Mouse (Mus musculus) hindbrain, embryonic 10.5 days (tissue): ENCODE data around the gene Trim43a. TPM values are rescaled to one million over a fixed set of nuclear protein-coding genes. Genes with fewer than 3 reads are reported as not detected.
"Not testable (repeated sequence)": the region's sequence is repeated elsewhere in the genome, so short reads cannot be mapped to it uniquely, and the experiment has no call there.

Experiments
- DNase-seq: peaks from one replicate; pipeline ENCODE4 v3.0.0-alpha.2; 2017; ENCODE audit warnings: low spot score
- H3K27ac ChIP-seq: fragments of 300-500 bp; sonication (generic); 2 replicates; pipeline ENCODE4 v1.5.1; 2016; ENCODE audit warnings: mild to moderate bottlenecking, moderate library complexity
- H3K27me3 ChIP-seq: fragments of 300-500 bp; sonication (generic); 2 replicates; pipeline ENCODE4 v1.6.1; 2016; ENCODE audit warnings: mild to moderate bottlenecking; ENCODE audit not compliant: poor library complexity, insufficient read depth, severe bottlenecking
- H3K36me3 ChIP-seq: fragments of 300-500 bp; sonication (generic); 2 replicates; pipeline ENCODE4 v1.6.1; 2016; ENCODE audit warnings: mild to moderate bottlenecking, moderate library complexity
- H3K4me1 ChIP-seq: fragments of 300-500 bp; sonication (generic); replicated peaks from 2 replicates; pipeline ENCODE4 v1.6.1; 2016; ENCODE audit warnings: mild to moderate bottlenecking
- H3K4me3 ChIP-seq: fragments of 300-500 bp; sonication (generic); 2 replicates; pipeline ENCODE4 v1.5.1; 2016; ENCODE audit warnings: mild to moderate bottlenecking, moderate library complexity
- H3K9me3 ChIP-seq: fragments of 300-500 bp; sonication (generic); 2 replicates; pipeline ENCODE4 v1.6.1; 2016; ENCODE audit warnings: mild to moderate bottlenecking, moderate library complexity
- WGBS: fragments of 180-500 bp; shearing (Covaris S2); methylation state at CpG from one replicate; pipeline ENCODE4 v1.1.7; 2016; 5-methylcytosine and 5-hydroxymethylcytosine counted together
- polyA plus RNA-seq: library from polyadenylated mRNA; unstranded; fragments of >200 nt; fragmentation: Nextera tagmentation; extraction: Ambion mirVana; gene quantifications from 2 replicates; pipeline ENCODE4 v1.2.1, GENCODE M21; 2016

The Trim43a gene
- polyA plus RNA-seq = 0.09 and 0.13 TPM in 2 replicates

DNA sequence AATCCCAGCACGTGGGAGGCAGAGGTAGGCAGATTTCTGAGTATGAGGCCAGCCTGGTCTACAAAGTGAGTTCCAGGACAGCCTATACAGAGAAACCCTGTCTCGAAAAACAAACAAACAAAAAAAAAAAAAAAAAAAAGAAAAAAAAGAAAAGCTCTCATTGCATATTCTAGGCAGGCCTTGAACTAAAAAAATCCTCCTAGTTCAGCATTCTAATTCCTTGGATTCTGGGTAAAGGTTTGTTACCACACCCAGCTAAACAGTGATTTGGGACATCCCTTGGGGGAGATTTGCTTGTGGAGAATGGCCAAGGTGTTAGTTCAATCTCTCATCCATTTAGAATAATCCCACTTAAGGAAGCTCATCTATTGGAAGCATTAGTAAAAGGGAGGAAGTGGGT lies at the start of gene Trim43a:
Trim43a (plus strand) TSS at position 301 of the 400 bp plus-strand sequence.
- H3K27me3 ChIP-seq = not testable (repeated sequence)
- WGBS = 81% methylated on average over 2 of the region's 2 CpGs

DNA sequence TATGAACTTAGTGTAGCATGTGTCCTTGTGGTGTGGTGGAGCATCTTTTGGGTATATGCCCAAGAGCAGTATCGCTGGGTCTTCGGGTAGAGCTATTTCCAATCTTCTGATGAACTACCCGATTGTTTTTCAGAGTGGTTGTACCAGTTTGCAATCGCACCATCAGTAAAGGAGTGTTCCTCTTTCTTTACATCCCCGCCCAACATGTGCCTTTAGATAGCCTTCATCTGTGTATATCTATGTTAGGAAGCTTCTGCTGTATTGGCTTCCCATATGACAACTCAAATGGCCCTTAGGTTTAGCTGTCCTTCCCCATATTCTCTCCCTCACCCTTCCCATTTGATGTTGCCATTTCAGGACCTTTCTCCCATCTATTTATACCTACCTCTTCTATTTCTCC lies 46.6 kb upstream of the Trim43a start:
- no peak for DNase-seq
- Histone ChIP-seq H3K36me3 (no peaks in the 10 kb centered on the region), H3K4me3 (no peak overlapping the region), H3K4me1 (no peaks in the 10 kb centered on the region), H3K9me3 (no peaks in the 10 kb centered on the region), H3K27ac (no peak overlapping the region), H3K27me3 (no peaks in the 10 kb centered on the region)
- WGBS = 88% methylated on average over 5 of the region's 5 CpGs

More for the DNA sequence above, at the start of gene Trim43a:
- not testable (repeated sequence) for H3K27ac ChIP-seq, H3K4me3 ChIP-seq, DNase-seq, H3K36me3 ChIP-seq, H3K4me1 ChIP-seq, H3K9me3 ChIP-seq

DNA sequence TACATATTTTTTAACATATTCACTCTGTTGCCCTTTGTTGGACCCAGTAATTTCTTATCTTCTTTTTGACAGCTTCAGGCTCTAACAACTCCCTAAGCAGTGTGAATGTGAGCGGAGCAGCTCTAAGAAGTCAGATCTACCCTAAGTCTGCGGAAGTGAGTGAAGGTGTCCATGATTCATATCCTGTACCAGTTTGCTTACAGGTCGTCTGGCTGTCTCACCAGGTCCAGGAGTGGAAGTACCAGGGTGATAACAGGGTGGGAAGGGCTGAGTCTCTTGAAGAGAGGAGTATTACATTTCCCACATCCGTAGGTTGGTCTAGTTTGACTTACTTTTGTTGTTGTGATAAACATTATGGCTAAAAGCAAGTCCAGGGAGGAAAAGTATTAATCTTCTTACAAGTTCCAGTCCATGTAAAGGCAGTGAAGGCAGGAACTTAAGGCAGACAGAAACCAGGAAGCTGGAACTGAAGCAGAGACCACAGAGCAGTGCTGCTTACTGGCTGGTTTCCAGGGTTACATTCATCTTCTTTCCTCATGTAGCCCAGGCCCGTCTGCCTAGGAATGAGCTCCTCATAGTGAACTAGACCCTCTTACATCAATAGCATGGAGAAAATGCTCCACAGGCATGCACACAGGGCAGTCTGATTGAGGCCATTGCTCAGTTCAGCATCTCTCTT lies 41.0 kb upstream of the Trim43a start:
- Histone ChIP-seq H3K9me3 (no peaks in the 10 kb centered on the region), H3K4me3 (no peak overlapping the region), H3K36me3 (no peaks in the 10 kb centered on the region), H3K4me1 (no peaks in the 10 kb centered on the region), H3K27ac (no peak overlapping the region), H3K27me3 (no peaks in the 10 kb centered on the region)
- 80% methylated on average over 5 of the region's 5 CpGs for WGBS
- DNase-seq = no peak

DNA sequence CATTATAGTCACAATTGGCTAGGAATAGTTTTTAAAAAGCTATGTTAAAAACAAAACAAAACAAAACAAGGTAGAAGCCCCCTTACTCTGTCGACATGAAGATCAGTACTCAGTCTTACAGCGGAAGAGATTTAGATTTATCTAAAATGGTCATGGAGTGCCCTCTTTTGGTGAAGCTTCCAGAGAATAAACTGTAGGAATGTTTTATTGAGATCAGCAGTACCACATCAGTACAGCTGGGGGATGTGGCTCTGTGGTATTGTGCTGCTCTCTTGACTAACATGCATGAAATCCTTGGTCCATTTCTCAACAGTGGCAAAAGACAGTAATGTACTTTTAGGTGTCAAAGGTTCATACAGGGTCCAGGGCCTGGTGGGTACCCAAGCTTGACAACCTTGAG lies 37.9 kb upstream of the Trim43a start:
- no peaks in the 10 kb centered on the region for H3K36me3 ChIP-seq
- DNase-seq = no peak
- WGBS = 36% methylated on average over 2 of the region's 2 CpGs
- no peaks in the 10 kb centered on the region for H3K9me3 ChIP-seq
- H3K4me3 ChIP-seq = no peak overlapping the region
- H3K4me1 ChIP-seq = peaks cover 4% of the 10 kb centered on the region; the same call in 1 of the 2 replicates
- no peak overlapping the region for H3K27ac ChIP-seq
- no peaks in the 10 kb centered on the region for H3K27me3 ChIP-seq

DNA sequence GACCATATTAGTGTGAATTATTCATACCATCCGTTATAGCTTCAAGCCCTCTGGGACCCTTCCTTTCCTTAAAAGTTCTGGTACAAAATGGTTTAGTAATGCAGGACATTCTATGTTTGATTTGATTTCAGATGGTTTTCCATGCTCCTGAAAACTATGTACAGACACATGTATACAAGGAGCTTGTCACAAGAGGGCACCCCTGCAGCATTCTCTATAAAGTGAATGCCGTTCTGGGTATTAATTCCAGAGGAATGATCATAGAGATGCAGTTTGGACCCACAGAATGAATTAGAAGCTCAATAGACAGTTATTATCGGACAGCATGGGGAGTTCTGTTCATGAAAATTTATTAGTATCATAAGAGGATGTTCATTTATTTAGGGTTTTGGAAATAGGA lies 35.2 kb upstream of the Trim43a start:
- peaks cover 22% of the 10 kb centered on the region for H3K4me1 ChIP-seq
- H3K36me3 ChIP-seq = no peaks in the 10 kb centered on the region
- no peaks in the 10 kb centered on the region for H3K27me3 ChIP-seq
- H3K9me3 ChIP-seq = no peaks in the 10 kb centered on the region
- no peak for DNase-seq
- 44% methylated on average over 3 of the region's 3 CpGs for WGBS
- no peak overlapping the region for H3K27ac ChIP-seq
- no peak overlapping the region for H3K4me3 ChIP-seq

DNA sequence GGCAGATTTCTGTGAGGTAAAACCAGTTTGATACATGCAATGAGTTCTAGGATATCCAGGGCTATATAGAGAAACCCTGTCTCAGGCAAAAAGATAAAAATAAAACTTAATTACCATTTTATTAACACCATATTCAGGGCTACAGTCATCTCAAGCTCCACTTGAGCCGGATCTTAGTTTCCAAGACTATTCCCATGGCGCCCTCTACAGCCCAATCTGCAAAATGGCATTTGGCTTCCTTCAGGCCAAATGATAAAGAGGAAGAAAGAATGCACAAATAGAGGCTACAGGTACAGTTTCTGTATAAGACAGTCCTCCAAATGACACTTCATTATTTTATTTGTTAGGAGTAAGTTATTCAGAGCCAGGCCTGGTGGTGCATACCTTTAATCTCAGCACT lies 34.5 kb upstream of the Trim43a start:
- H3K9me3 ChIP-seq = no peaks in the 10 kb centered on the region
- H3K4me3 ChIP-seq = no peak overlapping the region
- WGBS = 12% methylated on average over 2 of the region's 2 CpGs
- DNase-seq = peak; percentile 40
- H3K4me1 ChIP-seq = peaks cover 24% of the 10 kb centered on the region
- H3K27ac ChIP-seq = no peak overlapping the region
- H3K27me3 ChIP-seq = no peaks in the 10 kb centered on the region
- H3K36me3 ChIP-seq = no peaks in the 10 kb centered on the region

DNA sequence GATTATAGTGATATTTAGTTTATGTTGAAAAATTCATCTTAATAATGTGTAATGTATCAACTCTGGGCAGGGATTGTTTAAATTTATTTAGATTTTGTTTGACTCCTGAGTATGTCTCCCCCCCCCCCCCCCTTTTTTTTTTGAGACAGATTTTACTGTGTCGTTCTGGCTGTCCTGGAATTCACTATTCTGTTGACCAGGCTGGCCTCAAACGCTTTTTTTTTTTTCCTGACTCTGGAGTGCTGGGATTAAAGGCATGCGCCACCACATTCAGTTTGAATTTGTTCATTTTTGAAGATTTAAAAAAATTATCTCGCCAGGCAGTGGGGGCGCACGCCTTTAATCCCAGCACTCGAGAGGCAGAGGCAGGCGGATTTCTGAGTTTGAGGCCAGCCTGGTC lies 34.0 kb upstream of the Trim43a start:
- DNase-seq = no peak
- Histone ChIP-seq H3K27ac (no peak overlapping the region), H3K4me1 (peaks cover 24% of the 10 kb centered on the region), H3K36me3 (no peaks in the 10 kb centered on the region), H3K9me3 (no peaks in the 10 kb centered on the region), H3K27me3 (no peaks in the 10 kb centered on the region), H3K4me3 (no peak overlapping the region)
- WGBS = 70% methylated on average over 8 of the region's 8 CpGs

DNA sequence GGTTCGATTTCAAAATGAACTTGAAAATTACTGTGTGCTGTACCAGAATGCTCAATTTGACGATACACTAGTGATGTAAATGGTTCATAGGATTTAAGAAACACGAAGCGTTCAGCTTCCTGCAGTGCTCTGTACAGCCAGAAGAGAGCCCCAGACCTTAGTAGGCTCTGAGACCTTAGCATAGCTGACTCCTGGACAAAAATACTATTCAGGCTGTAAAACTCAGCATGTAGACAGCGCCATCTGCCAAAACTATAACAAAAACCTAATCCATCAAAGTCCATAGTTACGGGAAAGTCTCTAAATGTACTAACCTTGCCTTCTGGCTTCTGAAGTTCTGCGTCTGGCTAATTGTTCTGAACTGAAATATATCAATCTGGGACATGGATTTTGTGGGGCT lies 33.4 kb upstream of the Trim43a start:
- DNase-seq = peak; percentile 18
- Histone ChIP-seq H3K4me1 (peaks cover 24% of the 10 kb centered on the region), H3K27ac (peak overlapping the region; percentile 85), H3K9me3 (no peaks in the 10 kb centered on the region), H3K27me3 (no peaks in the 10 kb centered on the region), H3K36me3 (no peaks in the 10 kb centered on the region), H3K4me3 (peak overlapping the region; percentile 74)
- WGBS = 40% methylated on average over 7 of the region's 7 CpGs

DNA sequence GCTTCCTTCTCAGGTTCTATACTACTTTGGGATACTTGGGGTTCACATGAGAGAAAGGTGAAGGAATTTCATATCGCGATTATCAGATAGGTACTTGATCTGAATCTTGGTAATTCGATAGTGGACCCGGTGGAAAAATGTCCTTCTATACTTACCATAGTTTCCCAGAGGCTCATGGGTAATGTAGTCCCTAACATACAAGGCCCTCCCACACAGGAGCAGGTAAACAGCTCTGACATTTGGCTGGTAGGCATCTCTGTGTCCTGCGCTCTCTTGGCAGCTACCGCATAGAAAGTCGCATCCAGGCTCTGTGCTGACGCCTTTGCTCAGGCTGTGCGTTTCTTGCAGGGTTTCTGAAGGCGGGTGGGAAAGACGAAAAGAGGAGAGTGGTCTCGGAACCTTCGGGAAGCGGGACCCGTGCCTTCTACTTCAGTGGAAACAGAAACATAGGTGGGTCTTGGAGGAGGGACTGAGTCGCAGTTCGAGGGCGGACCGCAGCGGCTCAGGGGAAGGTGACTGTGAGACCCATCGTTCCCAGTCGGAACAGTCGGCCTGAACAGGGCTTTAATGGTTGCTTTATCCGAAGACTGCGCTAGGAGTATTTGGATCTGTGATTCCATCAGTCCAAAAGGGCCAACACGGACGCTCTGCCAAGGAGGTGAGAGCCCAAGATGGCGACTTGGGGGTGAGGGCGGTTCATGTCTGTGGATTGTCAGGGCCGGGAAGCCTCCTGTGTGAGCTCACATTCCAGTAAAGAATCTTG lies 32.7 kb upstream of the Trim43a start, which contains the start of gene Zfp949:
Zfp949 (plus strand) TSS at position 170 of the 763 bp plus-strand sequence.
- WGBS = under 1% methylated on average over 30 of the region's 30 CpGs
- Histone ChIP-seq H3K4me1 (peaks cover 24% of the 10 kb centered on the region), H3K36me3 (peaks cover 7% of the 10 kb centered on the region), H3K27me3 (no peaks in the 10 kb centered on the region), H3K27ac (peak within 1 kb of the TSS; percentile 85), H3K4me3 (peak within 1 kb of the TSS; percentile 74), H3K9me3 (no peaks in the 10 kb centered on the region)
- peak; percentile 59 for DNase-seq

DNA sequence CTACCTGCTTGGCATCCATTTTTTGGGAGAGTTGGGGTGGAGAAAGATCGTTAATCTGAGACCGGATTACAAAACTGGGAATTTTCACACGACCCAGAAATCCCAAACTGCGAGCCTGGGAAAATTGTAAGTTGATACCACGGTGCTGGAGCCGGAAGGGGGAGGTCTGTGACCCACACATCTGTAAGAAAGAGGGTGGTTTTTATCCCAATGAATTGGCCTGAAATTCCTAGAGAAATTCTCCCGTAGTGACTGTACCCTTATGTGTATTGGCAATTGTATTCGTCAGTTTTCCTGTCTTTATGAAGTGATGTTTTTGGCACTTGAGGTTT lies 32.1 kb upstream of the Trim43a start:
- H3K4me1 ChIP-seq = peaks cover 24% of the 10 kb centered on the region
- H3K4me3 ChIP-seq = peak overlapping the region; percentile 74
- no peaks in the 10 kb centered on the region for H3K27me3 ChIP-seq
- WGBS = 7% methylated on average over 8 of the region's 8 CpGs
- no peak for DNase-seq
- peak overlapping the region; percentile 85 for H3K27ac ChIP-seq
- H3K36me3 ChIP-seq = peaks cover 11% of the 10 kb centered on the region
- no peaks in the 10 kb centered on the region for H3K9me3 ChIP-seq

DNA sequence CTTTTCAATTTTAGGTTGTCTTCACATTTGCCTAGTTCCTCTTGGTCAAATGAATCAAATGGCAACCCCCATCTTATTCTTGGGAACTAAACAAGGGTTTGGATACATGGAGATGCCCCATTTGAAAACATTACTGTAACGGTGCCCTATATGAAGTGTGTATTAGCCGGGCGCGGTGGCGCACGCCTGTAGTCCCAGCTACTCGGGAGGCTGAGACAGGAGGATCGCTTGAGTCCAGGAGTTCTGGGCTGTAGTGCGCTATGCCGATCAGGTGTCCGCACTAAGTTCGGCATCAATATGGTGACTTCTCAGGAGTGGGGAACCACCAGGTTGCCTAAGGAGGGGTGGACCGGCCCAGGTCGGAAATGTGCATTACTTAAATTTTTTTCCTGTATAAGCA lies 27.6 kb upstream of the Trim43a start:
- no peaks in the 10 kb centered on the region for H3K27me3 ChIP-seq
- no peak overlapping the region for H3K4me3 ChIP-seq
- no peak for DNase-seq
- H3K36me3 ChIP-seq = peaks cover 25% of the 10 kb centered on the region
- H3K27ac ChIP-seq = no peak overlapping the region
- peaks cover 20% of the 10 kb centered on the region for H3K4me1 ChIP-seq
- H3K9me3 ChIP-seq = no peaks in the 10 kb centered on the region
- WGBS = 98% methylated on average over 14 of the region's 14 CpGs

DNA sequence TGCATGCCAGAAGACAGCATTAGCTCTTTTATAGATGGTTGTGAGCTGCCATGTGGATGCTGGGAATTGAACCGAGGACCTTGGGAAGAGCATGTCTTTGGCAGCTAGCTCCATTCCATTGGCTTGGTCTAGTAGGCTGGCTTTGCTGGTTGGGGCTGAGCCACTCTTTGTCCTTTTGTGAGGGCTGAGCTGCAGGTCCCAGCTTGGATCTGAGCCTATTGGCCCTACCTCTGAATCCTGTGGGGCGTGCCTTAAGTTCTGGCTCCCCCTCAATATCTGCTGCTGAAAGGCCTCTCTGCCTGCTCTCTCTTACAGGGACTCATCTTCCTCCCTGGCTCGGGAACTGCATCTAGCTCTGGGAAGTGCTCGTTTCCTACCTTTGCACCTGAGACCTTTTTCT lies 22.5 kb upstream of the Trim43a start:
- Histone ChIP-seq H3K4me3 (no peak overlapping the region), H3K27me3 (no peaks in the 10 kb centered on the region), H3K9me3 (no peaks in the 10 kb centered on the region; the same call in 1 of the 2 replicates), H3K4me1 (no peaks in the 10 kb centered on the region), H3K27ac (no peak overlapping the region), H3K36me3 (peaks cover 58% of the 10 kb centered on the region)
- no peak for DNase-seq
- WGBS = 92% methylated on average over 4 of the region's 4 CpGs

DNA sequence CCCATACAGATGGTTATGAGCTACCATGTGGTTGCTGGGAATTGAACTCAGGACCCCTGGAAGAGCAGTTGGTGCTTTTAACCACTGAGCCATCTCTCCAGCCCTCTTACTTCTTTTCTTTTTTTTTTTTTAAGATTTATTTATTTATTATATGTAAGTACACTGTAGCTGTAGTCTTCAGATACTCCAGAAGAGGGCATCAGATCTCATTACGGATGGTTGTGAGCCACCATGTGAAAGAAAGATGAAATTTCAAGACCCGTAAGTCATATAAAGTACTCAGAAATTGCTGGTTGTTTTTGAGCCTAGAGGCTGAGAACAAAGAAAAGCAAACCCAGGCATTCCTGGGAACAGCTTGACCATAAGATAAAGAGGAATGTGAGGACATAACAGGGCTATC lies 19.2 kb upstream of the Trim43a start:
- DNase-seq = not testable (repeated sequence)

More for the DNA sequence above, 19.2 kb upstream of the Trim43a start:
- H3K27ac ChIP-seq, H3K9me3 ChIP-seq, H3K4me1 ChIP-seq, H3K27me3 ChIP-seq, H3K4me3 ChIP-seq: not testable (repeated sequence)
- 91% methylated on average over 2 of the region's 2 CpGs for WGBS
- H3K36me3 ChIP-seq = peaks cover 63% of the 10 kb centered on the region
